Mouse (Mus musculus) ES-CJ7 (cell line): ENCODE measurements around the gene Gm45799.

Experiments
- DNase-seq: peaks from one replicate; pipeline ENCODE4 v3.0.0; 2011; ENCODE audit warnings: low read depth, low spot score

Gene Gm45799

GRCm38 (mm10) chr7:105640233-105640893 is at the start of gene Gm45799, which contains the start of gene Arfip2:
Gm45799 (plus strand) TSS chr7:105640552.
Arfip2 (minus strand) TSS chr7:105640416.
- DNase-seq: peak; percentile 97

DNA sequence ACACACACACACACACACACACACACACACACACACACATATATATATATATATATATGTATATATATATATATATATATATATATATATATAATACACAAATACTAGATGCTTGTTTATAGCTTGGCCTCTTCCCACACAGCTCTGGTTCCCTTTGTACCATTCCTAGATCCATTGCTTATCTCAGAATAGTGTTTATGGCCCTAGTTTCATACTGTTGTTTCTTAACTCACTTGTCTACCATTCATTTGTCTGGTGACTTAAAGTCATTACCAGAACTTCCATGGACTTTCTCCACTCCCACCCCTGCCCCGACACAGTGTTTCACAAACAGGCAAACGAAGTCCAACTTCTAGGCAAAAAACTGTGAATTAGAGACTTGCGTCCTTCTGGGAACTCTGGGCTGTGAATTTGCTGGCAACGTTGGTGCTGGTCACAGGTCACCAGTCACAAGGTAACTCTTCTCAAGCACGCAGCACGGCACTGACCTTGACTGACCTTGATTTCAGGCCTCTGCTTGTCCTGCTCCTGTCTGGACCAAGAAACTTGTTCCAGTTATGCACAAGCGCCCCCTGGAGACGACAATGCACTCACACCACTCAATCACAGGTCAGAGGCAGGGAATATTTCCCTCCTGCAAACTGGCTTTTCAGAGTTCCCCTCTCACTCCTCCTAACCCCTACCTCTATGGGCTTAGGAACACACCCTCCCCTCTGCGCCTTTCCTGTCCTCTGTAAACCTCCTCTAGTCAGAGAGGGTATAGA is 37.3 kb upstream of the Gm45799 start:
- peak; percentile 87 for DNase-seq

DNA sequence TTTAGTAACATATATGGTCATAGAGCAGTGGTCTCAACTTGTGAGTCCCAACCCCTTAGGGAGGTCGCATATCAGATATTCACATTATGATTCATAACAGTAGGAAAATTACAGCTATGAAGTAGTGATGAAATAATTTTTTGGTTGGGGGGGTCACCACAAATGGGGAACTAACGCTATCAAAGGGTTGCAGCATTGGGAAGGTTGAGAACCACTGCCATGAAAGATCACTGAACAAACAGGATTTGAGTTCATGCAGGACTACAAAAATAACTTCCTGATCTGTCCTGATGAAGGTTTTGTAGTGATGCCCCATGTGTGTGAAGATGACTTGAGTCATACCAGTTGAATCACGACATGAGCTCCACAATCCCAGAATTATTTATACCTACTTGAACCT is 31.9 kb upstream of the Gm45799 start:
- no peak for DNase-seq

DNA sequence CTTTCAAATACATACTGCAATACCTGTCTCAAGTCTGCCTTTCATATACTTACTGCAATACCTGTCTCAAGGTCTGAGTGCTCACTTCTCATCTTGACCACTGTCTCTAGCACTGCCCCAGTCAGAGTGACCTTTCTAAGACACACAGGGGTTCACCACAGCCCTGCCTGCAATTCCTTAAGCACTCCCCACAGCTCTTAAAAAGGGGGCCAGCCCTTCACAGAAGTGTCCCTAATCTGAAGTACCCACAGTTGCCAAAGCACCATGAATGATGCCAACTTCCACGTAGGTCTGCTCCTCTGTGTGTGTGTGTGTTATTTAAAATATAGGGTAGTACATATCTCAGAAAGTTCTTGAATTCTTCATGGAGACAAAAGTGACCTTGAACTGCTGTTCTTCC is 28.6 kb upstream of the Gm45799 start:
- no peak for DNase-seq

DNA sequence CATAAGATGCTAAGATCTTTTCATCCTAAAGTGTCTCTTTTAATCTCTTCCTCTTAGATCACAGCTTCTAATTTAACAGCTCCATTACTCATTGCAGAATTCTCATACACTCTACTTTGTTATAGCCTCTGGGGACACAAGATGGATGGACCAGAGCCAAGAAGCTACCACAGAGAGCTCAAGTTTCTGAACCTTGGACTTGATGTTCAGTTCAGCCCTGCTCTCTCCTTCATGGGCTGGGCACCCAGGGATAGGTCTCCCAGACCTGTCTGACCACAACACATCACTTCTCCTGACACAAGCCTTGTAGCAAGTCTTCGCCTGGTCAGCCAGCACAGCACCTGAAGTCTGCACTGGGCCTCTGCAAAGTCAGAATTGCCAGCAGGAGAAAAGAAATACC is 26.0 kb upstream of the Gm45799 start:
- no peak for DNase-seq

DNA sequence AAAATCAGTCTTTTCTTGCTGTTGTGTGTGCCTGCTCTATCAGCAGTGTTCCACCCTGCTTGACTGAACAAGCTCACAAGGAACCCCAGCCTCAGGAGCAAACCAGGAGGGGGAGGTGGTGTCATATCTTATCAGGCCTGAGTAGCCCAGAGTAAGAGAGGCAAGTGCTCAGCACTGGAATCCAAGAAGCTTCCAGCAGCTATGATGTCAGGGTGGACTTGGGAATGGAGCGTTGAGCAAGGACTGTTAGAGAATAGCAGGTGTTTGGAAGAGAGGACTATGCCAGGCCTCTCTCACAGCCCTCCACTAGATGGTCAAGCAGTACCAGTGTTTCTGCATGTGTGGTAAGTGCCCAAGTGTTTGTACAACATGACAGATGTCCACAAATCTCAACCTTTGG is 24.6 kb upstream of the Gm45799 start:
- no peak for DNase-seq

GRCm38 (mm10) chr7:105616561-105616960 is 23.8 kb upstream of the Gm45799 start:
- DNase-seq: no peak

DNA sequence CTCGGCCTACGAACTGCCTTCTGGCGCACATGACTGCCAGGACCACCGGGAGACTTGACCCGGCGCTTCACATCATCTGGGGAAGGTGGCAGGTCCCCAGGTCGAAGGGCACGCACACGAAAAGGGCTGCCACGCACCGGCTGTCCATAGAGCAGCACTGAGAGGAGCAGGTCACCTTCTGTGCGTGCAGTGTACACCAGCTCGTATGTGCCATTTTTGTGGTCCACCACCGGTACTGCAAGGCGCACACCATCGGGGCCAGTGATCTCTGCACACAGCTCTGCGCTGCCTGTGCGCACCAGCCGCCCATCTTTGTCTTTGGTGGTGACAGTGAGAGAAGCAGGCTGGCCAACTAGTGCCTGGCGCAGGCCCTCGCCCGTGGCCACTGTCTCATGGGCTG is 22.5 kb upstream of the Gm45799 start:
- no peak for DNase-seq

- no peak for DNase-seq
Observed at GRCm38 (mm10) chr7:105619701-105620100, 20.7 kb upstream of the Gm45799 start.

DNA sequence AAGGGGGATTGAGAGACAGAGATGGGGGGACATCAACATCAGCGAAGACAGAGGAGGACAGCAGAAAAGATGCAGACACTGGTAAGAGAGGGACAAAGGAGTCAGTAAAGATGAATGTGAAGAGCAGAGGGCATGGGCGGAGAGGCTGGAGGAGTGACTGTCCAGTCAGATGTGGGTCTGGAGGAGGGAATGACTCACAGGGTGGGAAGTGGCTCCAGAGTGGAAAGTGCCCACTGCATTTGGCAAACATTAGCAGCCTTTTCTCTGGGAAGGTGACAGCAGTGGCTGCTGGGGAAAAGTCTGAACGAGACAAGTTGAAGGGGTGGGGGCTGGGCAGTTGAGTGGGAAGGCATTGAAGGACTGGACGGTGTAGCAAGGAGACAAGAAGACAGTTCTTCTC is 19.3 kb upstream of the Gm45799 start:
- no peak for DNase-seq

DNA sequence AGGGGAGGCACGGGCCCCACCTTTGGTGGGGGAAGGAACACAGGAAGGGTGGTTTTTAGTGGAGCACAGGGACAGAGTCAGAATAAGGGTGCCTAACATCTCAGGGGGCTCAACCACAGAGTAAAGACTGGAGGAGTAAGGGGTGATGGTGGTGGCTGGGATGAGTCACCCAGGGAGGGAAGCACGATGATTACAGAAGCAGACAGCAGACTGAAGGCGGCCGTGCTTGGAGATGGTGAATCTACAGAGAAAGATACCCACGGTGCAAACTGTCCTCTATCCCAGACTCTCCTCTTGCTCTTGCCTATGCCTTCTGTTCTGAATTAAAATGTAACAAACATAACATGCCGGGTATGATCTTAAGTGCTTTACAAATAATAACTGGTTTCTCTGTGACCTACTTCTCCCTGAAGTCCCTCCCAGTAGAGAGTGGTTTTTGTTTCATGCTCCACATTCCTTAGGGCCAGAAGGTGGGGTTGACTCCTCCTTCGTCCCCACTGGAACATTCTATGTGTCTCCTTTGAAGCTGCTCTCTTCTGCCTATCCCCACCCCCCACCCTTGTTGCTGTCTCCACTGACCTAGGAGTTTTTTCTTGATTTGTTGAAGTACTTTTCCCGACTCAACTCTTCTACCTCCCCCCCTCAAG is 18.6 kb upstream of the Gm45799 start:
- DNase-seq: no peak

DNA sequence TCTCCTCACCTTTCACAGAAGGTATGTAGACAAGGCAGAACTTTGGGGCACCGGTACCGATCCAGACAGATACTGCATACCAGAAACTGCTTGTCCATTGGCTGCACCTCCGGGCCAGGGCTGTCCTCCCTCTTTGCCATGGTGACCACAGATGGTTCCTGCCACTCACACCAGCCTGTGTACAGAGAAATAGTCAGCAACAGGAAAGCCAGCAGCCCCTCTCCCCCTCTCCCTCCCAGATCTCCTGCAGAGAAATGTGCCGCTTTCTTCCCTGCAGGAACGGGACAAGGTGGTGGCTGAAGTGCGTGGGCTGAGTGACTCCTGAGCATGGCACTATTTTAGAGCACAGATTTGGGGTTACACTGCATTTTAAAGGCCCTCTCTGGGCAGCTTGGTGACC is 15.0 kb upstream of the Gm45799 start:
- no peak for DNase-seq

GRCm38 (mm10) chr7:105628633-105629032 is 11.7 kb upstream of the Gm45799 start:
- DNase-seq: no peak

DNA sequence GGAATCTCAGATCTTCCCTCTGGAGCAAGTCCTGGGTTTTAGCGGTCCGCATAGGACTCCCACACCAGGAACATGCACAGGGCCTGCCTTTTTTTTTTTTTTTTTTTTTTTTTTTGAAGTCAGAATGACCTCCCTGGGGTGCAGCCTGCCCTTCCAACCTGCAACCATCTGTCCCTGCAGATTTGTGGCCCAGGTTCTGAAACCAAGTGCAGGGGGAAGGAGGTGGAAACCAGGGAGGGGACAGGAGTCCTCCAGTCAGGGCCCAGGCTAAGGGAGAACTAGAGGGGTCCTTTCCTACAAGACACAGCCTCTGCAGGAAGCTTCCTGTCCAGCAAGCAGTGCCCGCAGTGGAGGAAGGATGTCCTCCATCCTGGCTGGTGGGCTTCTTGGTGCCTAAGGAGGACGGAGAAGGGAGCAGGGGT is 7.8 kb upstream of the Gm45799 start:
- DNase-seq: no peak

DNA sequence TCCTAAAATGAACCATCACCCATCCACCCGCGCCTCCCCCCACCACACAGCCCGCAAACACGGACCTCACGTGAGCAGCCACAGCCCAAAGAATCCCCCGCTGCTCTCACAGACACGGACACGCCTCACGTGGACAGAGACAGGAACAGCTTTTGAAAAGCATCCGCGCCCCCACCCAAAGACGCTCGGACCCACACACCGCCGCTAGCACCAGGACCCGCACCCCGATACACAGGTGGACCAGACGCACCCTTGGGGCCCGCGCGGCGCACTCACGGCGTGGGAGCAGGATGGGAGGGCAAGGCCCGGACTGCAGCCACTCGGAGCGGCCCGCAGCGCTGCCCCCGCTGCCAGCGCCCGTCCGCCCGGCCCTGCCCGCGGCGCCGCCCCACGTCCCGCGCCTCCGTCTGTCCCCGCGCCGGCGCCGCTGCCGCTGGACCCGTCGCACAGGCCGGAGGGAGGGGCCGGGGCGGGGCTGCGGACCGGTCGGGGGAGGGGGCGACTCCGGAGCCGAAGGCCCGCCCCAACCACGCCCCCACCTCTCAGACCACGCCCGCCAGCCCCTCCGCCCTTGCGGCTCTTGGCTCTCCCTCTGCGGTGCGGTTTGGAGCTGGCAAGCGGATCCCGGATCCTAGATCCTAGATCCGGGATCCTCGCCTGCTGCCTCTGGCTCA is 7.1 kb upstream of the Gm45799 start, which contains the start of gene Trim3:
Gene Trim3 (minus strand): TSS at position 445 of the 674 bp plus-strand sequence.
- DNase-seq: peak; percentile 77

- DNase-seq: no peak
Observed at GRCm38 (mm10) chr7:105633801-105634135, 6.6 kb upstream of the Gm45799 start.

DNA sequence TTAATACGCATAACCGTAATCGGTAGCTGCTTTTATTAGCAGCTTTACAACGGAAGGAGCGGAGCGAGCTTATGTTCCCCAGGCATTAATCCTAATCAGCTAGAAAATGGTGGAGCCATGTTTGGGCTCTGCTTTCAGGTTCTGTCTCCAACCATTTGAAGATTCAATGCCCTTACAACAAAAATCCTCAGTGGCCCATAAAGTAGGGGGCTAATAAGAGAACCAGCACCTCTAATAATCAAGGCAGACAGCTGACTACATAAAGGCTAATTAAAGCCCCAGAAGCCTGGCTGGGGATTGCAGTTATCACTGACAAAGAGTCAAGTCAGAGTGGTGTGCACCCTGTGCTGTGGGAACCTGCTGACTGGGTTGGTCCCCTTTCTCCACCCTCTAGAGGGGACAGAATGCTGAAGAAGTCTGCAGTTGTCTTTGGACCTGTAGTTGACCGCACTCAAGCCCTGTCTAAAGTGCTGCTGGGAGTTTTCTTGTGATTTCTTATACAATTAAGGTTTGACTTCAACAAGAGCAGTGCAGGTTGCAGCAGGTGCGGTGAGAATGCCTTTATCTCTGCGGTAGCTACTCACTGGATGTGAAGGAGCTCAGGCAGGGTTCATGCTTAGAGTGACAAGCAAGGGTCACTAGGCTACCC is 6.0 kb upstream of the Gm45799 start:
- no peak for DNase-seq

- DNase-seq: no peak
Observed at GRCm38 (mm10) chr7:105635726-105636125, 4.6 kb upstream of the Gm45799 start.

DNA sequence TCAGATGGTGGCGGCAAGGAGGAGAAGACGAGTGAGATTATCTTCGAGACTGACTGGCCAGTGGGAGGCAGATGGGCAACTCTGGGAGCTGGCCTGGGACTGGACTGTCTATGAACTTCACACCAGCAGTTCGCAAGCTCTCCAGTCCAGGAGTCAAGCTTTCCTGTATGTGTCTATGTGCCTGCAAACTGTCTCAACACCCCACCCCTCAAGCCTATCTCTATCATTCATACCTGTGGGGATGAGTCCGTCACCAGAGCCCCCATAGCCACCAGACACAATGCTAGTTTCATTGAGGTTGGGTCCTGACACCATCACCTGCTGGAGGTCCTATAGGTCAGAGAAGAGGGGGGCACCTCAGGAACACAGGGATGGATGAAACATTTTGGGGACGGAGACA is 1.6 kb upstream of the Gm45799 start:
- DNase-seq: no peak

GRCm38 (mm10) chr7:105639304-105639703 is 1.0 kb upstream of the Gm45799 start:
- DNase-seq: no peak

- DNase-seq: no peak
Observed at GRCm38 (mm10) chr7:105639756-105640155, 596 bp upstream of the Gm45799 start, which contains the start of gene Timm10b. Timm10b (plus strand) TSS chr7:105640056.

DNA sequence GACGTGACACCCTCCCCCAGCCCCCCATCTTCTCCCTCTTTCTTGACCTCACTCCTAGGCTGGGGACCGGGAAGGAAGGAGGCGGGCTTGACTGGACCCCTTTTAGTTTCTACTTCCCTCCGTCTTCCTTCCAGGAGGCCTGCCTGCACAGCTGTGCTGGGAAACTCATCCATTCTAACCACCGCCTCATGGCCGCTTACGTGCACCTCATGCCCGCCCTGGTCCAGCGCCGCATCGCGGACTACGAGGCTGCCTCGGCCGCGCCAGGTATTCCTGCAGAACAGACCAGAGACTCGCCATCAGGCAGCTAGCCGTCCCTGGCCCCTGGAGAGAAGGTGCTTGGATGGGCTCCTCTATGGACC is 523 bp downstream of the Gm45799 start:
- no peak for DNase-seq
